Mouse (Mus musculus) cerebellum, adult 2 months (tissue): ENCODE data around the gene Gli2.

Source experiments
- CTCF ChIP-seq: fragments of 200-500 bp; IDR thresholded peaks from 2 replicates; pipeline ENCODE4 v1.5.1; 2011; ENCODE audit warnings: low read depth, mild to moderate bottlenecking, control low read depth, low read length, moderate library complexity, borderline replicate concordance; ENCODE audit not compliant: insufficient read depth
- POLR2A ChIP-seq: fragments of 200-500 bp; IDR thresholded peaks from 2 replicates; pipeline ENCODE4 v1.6.1; 2011; ENCODE audit warnings: low read length, control low read depth, borderline replicate concordance; ENCODE audit not compliant: insufficient read depth

- TF ChIP-seq CTCF (no peak), POLR2A (no peak)
These were observed 11.7 kb upstream of the Gli2 start for GRCm38 (mm10) chr1:119064892-119065671.
